Mouse (Mus musculus) small intestine, adult 2 months (tissue): ENCODE measurements around the gene Ski.

Source experiments
- CTCF ChIP-seq: fragments of 200-500 bp; IDR thresholded peaks from 2 replicates; pipeline ENCODE4 v1.5.1; 2012; ENCODE audit warnings: low read depth, mild to moderate bottlenecking, control low read depth, inconsistent platforms, low read length, moderate library complexity, mixed read lengths; ENCODE audit not compliant: insufficient replicate concordance, insufficient read length; ENCODE audit errors: extremely low read depth
- POLR2A ChIP-seq: fragments of 200-500 bp; IDR thresholded peaks from 2 replicates; pipeline ENCODE4 v1.6.1; 2012; ENCODE audit warnings: low read depth, mild to moderate bottlenecking, control low read depth, inconsistent platforms, low read length, moderate library complexity

GRCm38 (mm10) chr4:155176210-155176609 lies 46.2 kb downstream of the Ski start:
- TF ChIP-seq CTCF (no peak), POLR2A (no peak)
